Mouse (Mus musculus) CH12.LX (cell line): ENCODE results near the gene Kalrn. TPM values are rescaled to one million over a fixed set of nuclear protein-coding genes. Genes with fewer than 3 reads are reported as not detected.

ENCODE experiments used
- DNase-seq: peaks from one replicate; pipeline ENCODE4 v3.0.0-alpha.2; 2013; ENCODE audit errors: extremely low read depth
- H3K27ac ChIP-seq: 2 replicates; pipeline ENCODE4 v1.5.1; 2012; ENCODE audit warnings: low read depth, mild to moderate bottlenecking, control low read depth, moderate library complexity; ENCODE audit not compliant: insufficient read depth
- H3K27me3 ChIP-seq: replicated peaks from 2 replicates; pipeline ENCODE3; 2012; ENCODE audit warnings: inconsistent platforms
- H3K36me3 ChIP-seq, 2 experiments: replicated peaks in 1 of 2; 2 replicates each; pipeline versions ENCODE3 to v1.6.1; 2012; ENCODE audit warnings: inconsistent platforms in 1 of 2, low read length in 1 of 2, mild to moderate bottlenecking in 1 of 2, mixed read lengths in 1 of 2, moderate library complexity in 1 of 2; ENCODE audit not compliant: control insufficient read depth in 1 of 2, insufficient read depth in 1 of 2
- H3K4me1 ChIP-seq, 2 experiments: 2 replicates each; pipeline ENCODE4 v1.6.1; 2012; ENCODE audit warnings: inconsistent platforms in 1 of 2, moderate library complexity in 1 of 2; ENCODE audit not compliant: insufficient read depth in 2 of 2, control insufficient read depth in 1 of 2
- H3K4me2 ChIP-seq: 2 replicates; pipeline ENCODE4 v1.6.1; 2012; ENCODE audit warnings: low read depth, mild to moderate bottlenecking, control low read depth; ENCODE audit not compliant: poor library complexity, insufficient read depth, severe bottlenecking
- H3K4me3 ChIP-seq, 3 experiments: fragments of 150-350 bp in 1 of 3; sonication (generic) in 1 of 3; replicated peaks in 1 of 3; 2 replicates each; pipeline versions ENCODE3 to v1.5.1; 2011 to 2012; ENCODE audit warnings: low read depth in 2 of 3, low read length in 2 of 3, mild to moderate bottlenecking in 2 of 3, moderate library complexity in 2 of 3, control low read depth in 1 of 3, improper control_type of control experiment in 1 of 3, inconsistent platforms in 1 of 3, mixed read lengths in 1 of 3; ENCODE audit not compliant: poor library complexity in 1 of 3
- H3K79me2 ChIP-seq: replicated peaks from 2 replicates; pipeline ENCODE4 v1.6.1; 2012; ENCODE audit warnings: mild to moderate bottlenecking, moderate library complexity; ENCODE audit not compliant: control insufficient read depth, poor library complexity, insufficient read depth, severe bottlenecking; ENCODE audit errors: extremely low read depth
- H3K9ac ChIP-seq: 2 replicates; pipeline ENCODE4 v1.6.1; 2012; ENCODE audit warnings: low read depth, mild to moderate bottlenecking, control low read depth, moderate library complexity; ENCODE audit not compliant: insufficient read depth
- H3K9me3 ChIP-seq: replicated peaks from 2 replicates; pipeline ENCODE3; 2012; ENCODE audit warnings: low read length, inconsistent platforms, mixed read lengths
- BHLHE40 ChIP-seq: IDR thresholded peaks from 2 replicates; pipeline ENCODE4 v1.6.1; 2011; ENCODE audit warnings: mild to moderate bottlenecking, low read depth, low read length, improper control_type of control experiment
- CHD1 ChIP-seq: IDR thresholded peaks from 2 replicates; pipeline ENCODE4 v1.6.1; 2012; ENCODE audit warnings: low read depth, low read length, improper control_type of control experiment, inconsistent platforms
- CHD2 ChIP-seq: IDR thresholded peaks from 2 replicates; pipeline ENCODE4 v1.6.1; 2011; ENCODE audit warnings: low read length, improper control_type of control experiment
- E2F4 ChIP-seq: IDR thresholded peaks from 2 replicates; pipeline ENCODE4 v1.6.1; 2011; ENCODE audit warnings: low read depth, low read length, improper control_type of control experiment; ENCODE audit not compliant: insufficient replicate concordance
- ETS1 ChIP-seq: conservative IDR thresholded peaks from 2 replicates; pipeline ENCODE4 v1.6.1; 2012; ENCODE audit warnings: low read depth, mild to moderate bottlenecking, inconsistent platforms, low read length, improper control_type of control experiment, moderate library complexity
- GABPA ChIP-seq: IDR thresholded peaks from 2 replicates; pipeline ENCODE4 v1.6.1; 2012; ENCODE audit warnings: low read depth, low read length, improper control_type of control experiment, inconsistent platforms; ENCODE audit not compliant: insufficient replicate concordance
- HCFC1 ChIP-seq: IDR thresholded peaks from 2 replicates; pipeline ENCODE4 v1.6.1; 2012; ENCODE audit warnings: low read depth, mild to moderate bottlenecking, inconsistent platforms, low read length, improper control_type of control experiment
- IRF4 ChIP-seq: IDR thresholded peaks from 2 replicates; pipeline ENCODE4 v1.6.1; 2014; ENCODE audit warnings: low read depth, mild to moderate bottlenecking, inconsistent platforms, low read length, improper control_type of control experiment
- MAFK ChIP-seq: IDR thresholded peaks from 2 replicates; pipeline ENCODE4 v1.6.1; 2011; ENCODE audit warnings: low read length, improper control_type of control experiment; ENCODE audit not compliant: insufficient replicate concordance
- MAZ ChIP-seq: IDR thresholded peaks from 2 replicates; pipeline ENCODE4 v1.6.1; 2012; ENCODE audit warnings: low read depth, mild to moderate bottlenecking, inconsistent platforms, low read length, improper control_type of control experiment, moderate library complexity
- MEF2A ChIP-seq: IDR thresholded peaks from 2 replicates; pipeline ENCODE4 v1.6.1; 2014; ENCODE audit warnings: low read depth, mild to moderate bottlenecking, inconsistent platforms, low read length, improper control_type of control experiment, borderline replicate concordance
- MXI1 ChIP-seq: IDR thresholded peaks from 2 replicates; pipeline ENCODE4 v1.6.1; 2011; ENCODE audit warnings: mild to moderate bottlenecking, low read depth, low read length, improper control_type of control experiment
- MYC ChIP-seq: IDR thresholded peaks from 2 replicates; pipeline ENCODE4 v1.6.1; 2011; ENCODE audit warnings: low read depth, mild to moderate bottlenecking, improper control_type of control experiment, low read length
- NRF1 ChIP-seq: IDR thresholded peaks from 2 replicates; pipeline ENCODE4 v1.6.1; 2014; ENCODE audit warnings: low read depth, mild to moderate bottlenecking, inconsistent platforms, low read length, improper control_type of control experiment, moderate library complexity
- PAX5 ChIP-seq: IDR thresholded peaks from 2 replicates; pipeline ENCODE4 v1.6.1; 2012; ENCODE audit warnings: low read length, inconsistent platforms, mixed read lengths
- POLR2A ChIP-seq: IDR thresholded peaks from 2 replicates; pipeline ENCODE4 v1.6.1; 2011; ENCODE audit warnings: low read depth, mild to moderate bottlenecking, improper control_type of control experiment, low read length
- POLR2AphosphoS2 ChIP-seq: IDR thresholded peaks from 2 replicates; pipeline ENCODE4 v1.6.1; 2011; ENCODE audit warnings: low read depth, low read length, improper control_type of control experiment
- SIN3A ChIP-seq: IDR thresholded peaks from 2 replicates; pipeline ENCODE4 v1.6.1; 2012; ENCODE audit warnings: low read length, improper control_type of control experiment, inconsistent platforms
- USF1 ChIP-seq: IDR thresholded peaks from 2 replicates; pipeline ENCODE4 v1.6.1; 2014; ENCODE audit warnings: low read depth, mild to moderate bottlenecking, inconsistent platforms, low read length, improper control_type of control experiment
- ZKSCAN1 ChIP-seq: IDR thresholded peaks from 2 replicates; pipeline ENCODE4 v1.6.1; 2012; ENCODE audit warnings: low read depth, inconsistent platforms, low read length, improper control_type of control experiment, borderline replicate concordance
- ZMIZ1 ChIP-seq: IDR thresholded peaks from 2 replicates; pipeline ENCODE4 v1.6.1; 2012; ENCODE audit warnings: low read depth, mild to moderate bottlenecking, inconsistent platforms, low read length, improper control_type of control experiment
- ZNF384 ChIP-seq: IDR thresholded peaks from 2 replicates; pipeline ENCODE4 v1.6.1; 2012; ENCODE audit warnings: low read depth, low read length, improper control_type of control experiment, inconsistent platforms
- dilution Hi-C: fragments of 300-500 bp; cut with MboI; formaldehyde crosslinking; loops from 2 replicates; pipeline ENCODE4 v1.14.3; 2020; ENCODE audit warnings: low sequenced_read_pairs; ENCODE audit not compliant: extremely low pct_unique_long_range_greater_than_20kb, extremely low pct_ligation_motif_present
- in situ Hi-C: fragments of 300-500 bp; cut with MboI; formaldehyde crosslinking; loops from 3 replicates; pipeline ENCODE4 v1.14.3; 2019; ENCODE audit warnings: low sequenced_read_pairs, low pct_ligation_motif_present, low pct_unique_long_range_greater_than_20kb, mixed read lengths
- polyA plus RNA-seq: library from polyadenylated mRNA; unstranded; fragments of >175 nt; gene quantifications from 2 replicates; pipeline ENCODE4 v1.2.1, GENCODE M21; 2012; ENCODE audit warnings: low read depth; ENCODE audit not compliant: insufficient read length
- total RNA-seq, 2 experiments: library from RNA; depleted of rRNA; stranded (reverse); fragments of 300-350 nt in 1 of 2; fragments of >200 nt in 1 of 2; gene quantifications; 2 replicates each; pipeline ENCODE4 v1.2.3; 2012 to 2014

Gene Kalrn
- total and polyA plus RNA-seq, 3 experiments, result 0.08 to 0.09 TPM; not detected in 1

GRCm38 (mm10) chr16:34078732-34079131, 494.6 kb downstream of the Kalrn start:
- H3K9ac ChIP-seq, result no peak overlapping the region
- dilution Hi-C loops, result no loop called here

GRCm38 (mm10) chr16:34076101-34076500, 497.2 kb downstream of the Kalrn start:
- H3K9ac ChIP-seq, result no peak overlapping the region
- H3K4me1 ChIP-seq, result peaks cover 0 to 4% of the 10 kb centered on the region in 2 experiments; a peak in 1 of 4 replicates
- TF ChIP-seq POLR2A, result no peak
- TF ChIP-seq MYC, result no peak
- TF ChIP-seq SIN3A, result no peak
- TF ChIP-seq MAZ, result no peak
- no peak for TF ChIP-seq ZMIZ1
- TF ChIP-seq IRF4, result no peak
- TF ChIP-seq ZKSCAN1, result no peak
- no peak for TF ChIP-seq E2F4
- TF ChIP-seq USF1, result no peak
- no peak for TF ChIP-seq MEF2A
- TF ChIP-seq ETS1, result no peak
- TF ChIP-seq MXI1, result no peak
- no peak for TF ChIP-seq BHLHE40
- TF ChIP-seq POLR2AphosphoS2, result no peak
- TF ChIP-seq, all 38 proteins: peak for 0
- no peak overlapping the region for H3K27ac ChIP-seq
- no peak for DNase-seq
- H3K36me3 ChIP-seq, result no peaks in the 10 kb centered on the region
- no peak overlapping the region for H3K4me2 ChIP-seq
- dilution Hi-C loops (no loop called here), in situ Hi-C loops (no loop called here)
- H3K4me3 ChIP-seq, result no peak overlapping the region
- no peaks in the 10 kb centered on the region for H3K79me2 ChIP-seq
- H3K27me3 ChIP-seq, result peaks cover 7% of the 10 kb centered on the region
- H3K9me3 ChIP-seq, result peaks cover 11% of the 10 kb centered on the region

More at GRCm38 (mm10) chr16:34078732-34079131, 494.6 kb downstream of the Kalrn start:
- Histone ChIP-seq H3K4me1 (peaks cover 0 to 4% of the 10 kb centered on the region in 2 experiments; a peak in 1 of 4 replicates), H3K27ac (no peak overlapping the region), H3K4me2 (no peak overlapping the region), H3K4me3 (no peak overlapping the region), H3K27me3 (peaks cover 6% of the 10 kb centered on the region), H3K36me3 (no peaks in the 10 kb centered on the region), H3K9me3 (peaks cover 4% of the 10 kb centered on the region), H3K79me2 (no peaks in the 10 kb centered on the region)
- TF ChIP-seq PAX5 (no peak), MYC (no peak), MAFK (no peak), HCFC1 (no peak), NRF1 (no peak), CHD1 (no peak), CHD2 (no peak), SIN3A (no peak), USF1 (no peak), BHLHE40 (no peak), GABPA (no peak), ZNF384 (no peak)
- DNase-seq, result no peak
- in situ Hi-C loops, result no loop called here
